Mouse (Mus musculus): ENCODE measurements around the gene Arhgef26. TPM values are rescaled to one million over a fixed set of nuclear protein-coding genes. Genes with fewer than 3 reads are reported as not detected.

Gene Arhgef26
- total and polyA plus RNA-seq, 3 experiments = 0.08 TPM; not detected in 2

DNA sequence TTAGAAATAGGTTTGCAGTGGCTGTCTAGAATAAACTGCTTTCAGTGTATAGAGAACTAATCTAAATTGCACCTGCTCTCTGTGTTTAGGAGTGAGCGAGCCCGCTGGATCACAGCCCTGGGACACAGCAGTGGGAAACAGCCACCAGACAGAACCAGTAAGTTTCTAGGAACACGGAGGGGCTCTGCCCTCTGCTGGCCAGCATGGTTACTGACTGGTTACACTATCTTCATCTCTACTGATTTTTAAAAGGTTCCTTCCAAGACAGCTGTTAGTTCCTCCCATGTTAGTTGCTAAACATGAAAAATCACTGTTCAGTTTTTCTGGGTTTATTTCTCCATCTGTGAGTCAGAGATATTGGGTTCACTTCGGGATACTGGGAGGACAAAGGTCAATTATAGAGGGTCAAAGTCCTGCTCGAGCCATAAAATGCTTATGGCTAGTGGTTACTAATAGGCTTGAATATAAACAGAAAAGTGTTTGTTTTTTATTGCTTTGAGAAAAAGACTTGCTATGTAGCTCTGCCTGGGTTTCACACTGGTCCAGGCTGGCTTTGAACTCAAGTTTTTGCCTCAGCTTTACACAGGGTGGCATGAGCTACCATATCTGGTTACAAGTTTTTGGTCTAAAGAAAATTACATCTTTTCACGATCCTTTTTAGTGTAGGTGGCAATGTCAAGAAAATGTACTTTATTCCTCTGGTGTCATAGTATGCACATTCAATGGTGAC lies 120.3 kb downstream of the Arhgef26 start:
- H3K4me3 ChIP-seq (ENCODE audit: control insufficient read depth in 1 of 2, insufficient read depth in 1 of 2, low read depth in 2 of 2, low read length in 2 of 2) = no peak overlapping the region
- peaks cover 0 to 5% of the 10 kb centered on the region in 2 experiments; a peak in 3 of 4 replicates for H3K4me1 ChIP-seq (ENCODE audit: control insufficient read depth in 1 of 2, insufficient read depth in 2 of 2, low read length in 2 of 2)
- no peaks in the 10 kb centered on the region for H3K9me3 ChIP-seq (replicated peaks; ENCODE audit: insufficient read depth, low read length)
- TF ChIP-seq ZC3H11A (IDR thresholded peaks at IDR 0.05; ENCODE audit: low read depth, low read length) (peak; percentile 8; the same call in 1 of the 2 replicates), POLR2AphosphoS2 (IDR thresholded peaks at IDR 0.05; ENCODE audit: low read length) (no peak), POLR2A (IDR thresholded peaks at IDR 0.05; ENCODE audit: control insufficient read depth in 1 of 2, insufficient read depth in 1 of 2, low read depth in 1 of 2, low read length in 2 of 2, poor library complexity in 1 of 2) (no peak), HCFC1 (IDR thresholded peaks at IDR 0.05; ENCODE audit: low read depth, low read length) (no peak), RAD21 (IDR thresholded peaks at IDR 0.05; ENCODE audit: low read depth, low read length) (peak; percentile 42), SMC3 (IDR thresholded peaks at IDR 0.05; ENCODE audit: low read depth, low read length) (peak; percentile 45), CTCF (IDR thresholded peaks at IDR 0.05 in 2 of 3, conservative IDR thresholded peaks at IDR 0.05 in 1 of 3; ENCODE audit: control insufficient read depth in 1 of 3, insufficient read depth in 1 of 3, low read depth in 2 of 3, low read length in 3 of 3, poor library complexity in 1 of 3, severe bottlenecking in 1 of 3) (peak; percentile 57 to 62 (median 62)), BHLHE40 (IDR thresholded peaks at IDR 0.05; ENCODE audit: borderline replicate concordance, low read depth, low read length) (no peak)
- DNase-seq (ENCODE audit: low read depth, low spot score) = peak; percentile 55
- no peak overlapping the region for H3K9ac ChIP-seq (ENCODE audit: control insufficient read depth, low read depth, low read length, poor library complexity, severe bottlenecking)
- peaks cover 0 to 3% of the 10 kb centered on the region in 2 experiments; a peak in 2 of 4 replicates for H3K36me3 ChIP-seq (ENCODE audit: control insufficient read depth in 1 of 2, insufficient read depth in 2 of 2, low read length in 2 of 2)
- no peak overlapping the region for H3K27ac ChIP-seq (ENCODE audit: control insufficient read depth, low read depth, low read length)
- no peaks in the 10 kb centered on the region for H3K79me2 ChIP-seq (ENCODE audit: control insufficient read depth, insufficient read depth, low read length, poor library complexity)
- H3K27me3 ChIP-seq (ENCODE audit: control insufficient read depth in 1 of 2, insufficient read depth in 2 of 2, low read length in 2 of 2) = no peaks in the 10 kb centered on the region

DNA sequence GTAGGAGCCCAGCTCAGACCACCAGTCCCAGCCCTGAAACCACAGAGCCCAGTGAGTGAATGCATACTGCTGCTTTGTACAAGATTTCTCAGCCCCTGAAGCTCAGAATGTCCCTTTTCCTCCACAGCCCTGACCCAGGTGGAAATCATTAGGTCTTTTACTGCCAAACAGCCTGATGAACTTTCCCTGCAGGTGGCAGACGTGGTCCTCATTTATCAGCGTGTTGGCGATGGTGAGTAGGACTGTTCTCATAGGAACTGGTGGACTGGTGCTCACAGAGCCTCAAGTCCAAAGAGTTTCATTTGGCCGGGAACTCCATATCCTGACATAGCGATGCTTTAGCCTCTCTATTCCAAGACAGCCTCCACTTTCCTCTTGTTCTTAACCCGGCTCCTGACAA lies 121.3 kb downstream of the Arhgef26 start:
- no peak overlapping the region for H3K4me3 ChIP-seq (ENCODE audit: control insufficient read depth in 1 of 2, insufficient read depth in 1 of 2, low read depth in 2 of 2, low read length in 2 of 2)
- H3K36me3 ChIP-seq (ENCODE audit: control insufficient read depth in 1 of 2, insufficient read depth in 2 of 2, low read length in 2 of 2) = peaks cover 0 to 5% of the 10 kb centered on the region in 2 experiments; a peak in 3 of 4 replicates
- TF ChIP-seq MAZ (IDR thresholded peaks at IDR 0.05; ENCODE audit: low read depth, low read length) = no peak
- TF ChIP-seq TBP (IDR thresholded peaks at IDR 0.05; ENCODE audit: low read depth, low read length) = no peak
- no peak for TF ChIP-seq EP300 (IDR thresholded peaks at IDR 0.05; ENCODE audit: low read depth in 1 of 2, low read length in 2 of 2)
- no peak for TF ChIP-seq RAD21 (IDR thresholded peaks at IDR 0.05; ENCODE audit: low read depth, low read length)
- TF ChIP-seq CHD1 (IDR thresholded peaks at IDR 0.05; ENCODE audit: low read depth, low read length) = no peak
- TF ChIP-seq JUND (IDR thresholded peaks at IDR 0.05; ENCODE audit: low read depth, low read length) = no peak
- TF ChIP-seq TCF12 (IDR thresholded peaks at IDR 0.05; ENCODE audit: low read depth, low read length) = no peak
- TF ChIP-seq USF1 (IDR thresholded peaks at IDR 0.05; ENCODE audit: low read depth, low read length) = no peak
- no peak for TF ChIP-seq TAL1 (IDR thresholded peaks at IDR 0.05; ENCODE audit: low read length)
- no peak for TF ChIP-seq ZKSCAN1 (IDR thresholded peaks at IDR 0.05; ENCODE audit: low read depth, low read length)
- TF ChIP-seq CTCF (IDR thresholded peaks at IDR 0.05 in 2 of 3, conservative IDR thresholded peaks at IDR 0.05 in 1 of 3; ENCODE audit: control insufficient read depth in 1 of 3, insufficient read depth in 1 of 3, low read depth in 2 of 3, low read length in 3 of 3, poor library complexity in 1 of 3, severe bottlenecking in 1 of 3) = no peak
- TF ChIP-seq POLR2AphosphoS2 (IDR thresholded peaks at IDR 0.05; ENCODE audit: low read length) = no peak; the same call in 1 of the 2 replicates
- no peak for TF ChIP-seq MEF2A (IDR thresholded peaks at IDR 0.05; ENCODE audit: extremely low read depth, insufficient replicate concordance, low read depth, low read length, poor library complexity, severe bottlenecking)
- TF ChIP-seq NELFE (IDR thresholded peaks at IDR 0.05; ENCODE audit: low read depth, low read length) = no peak
- no peak for TF ChIP-seq BHLHE40 (IDR thresholded peaks at IDR 0.05; ENCODE audit: borderline replicate concordance, low read depth, low read length)
- H3K9me3 ChIP-seq (replicated peaks; ENCODE audit: insufficient read depth, low read length) = no peaks in the 10 kb centered on the region
- H3K79me2 ChIP-seq (ENCODE audit: control insufficient read depth, insufficient read depth, low read length, poor library complexity) = no peaks in the 10 kb centered on the region
- H3K27ac ChIP-seq (ENCODE audit: control insufficient read depth, low read depth, low read length) = no peak overlapping the region
- H3K27me3 ChIP-seq (ENCODE audit: control insufficient read depth in 1 of 2, insufficient read depth in 2 of 2, low read length in 2 of 2) = no peaks in the 10 kb centered on the region
- no peak for DNase-seq (ENCODE audit: low read depth, low spot score)
- H3K4me1 ChIP-seq (ENCODE audit: control insufficient read depth in 1 of 2, insufficient read depth in 2 of 2, low read length in 2 of 2) = peaks cover under 1 to 5% of the 10 kb centered on the region in 2 experiments
- H3K9ac ChIP-seq (ENCODE audit: control insufficient read depth, low read depth, low read length, poor library complexity, severe bottlenecking) = no peak overlapping the region
